Mouse (Mus musculus) midbrain, embryonic 11.5 days (tissue): ENCODE results near the gene Gm5862. TPM values are rescaled to one million over a fixed set of nuclear protein-coding genes. Genes with fewer than 3 reads are reported as not detected.

Source experiments
- polyA plus RNA-seq: library from polyadenylated mRNA; unstranded; fragments of >200 nt; fragmentation: Nextera tagmentation; extraction: Ambion mirVana; gene quantifications from 2 replicates; pipeline ENCODE4 v1.2.1, GENCODE M21; 2014

Gm5862 gene
- polyA plus RNA-seq, 1 experiment from 2014 or later = not detected

Other genes starting within 250 kb of the Gm5862 start
- 0.06 TPM in 1 of 2 replicates, not detected in the other for gene Gm21663, start 80.5 kb downstream of the Gm5862 start, polyA plus RNA-seq
- gene Gm21671, start 68.5 kb downstream of the Gm5862 start, polyA plus RNA-seq = not detected in 2 replicates
- gene Gm21680, start 50.3 kb downstream of the Gm5862 start, polyA plus RNA-seq = not detected in 2 replicates
- gene Gm21698, start 34.3 kb downstream of the Gm5862 start, polyA plus RNA-seq = 0.08 TPM in 1 of 2 replicates, not detected in the other
- 0.08 TPM in 1 of 2 replicates, not detected in the other for gene Gm1979, start 18.1 kb downstream of the Gm5862 start, polyA plus RNA-seq
- 0.11 TPM in 1 of 2 replicates, not detected in the other for gene Speer4a, start 16.6 kb upstream of the Gm5862 start, polyA plus RNA-seq
- gene Gm7347, start 35.7 kb upstream of the Gm5862 start, polyA plus RNA-seq = not detected in 2 replicates
- gene Gm10471, start 66.4 kb upstream of the Gm5862 start, polyA plus RNA-seq = not detected in 2 replicates
- 0.11 TPM in 1 of 2 replicates, not detected in the other for gene 5031410I06Rik, start 82.4 kb upstream of the Gm5862 start, polyA plus RNA-seq
- not detected in 2 replicates for gene Gm10220, start 98.5 kb upstream of the Gm5862 start, polyA plus RNA-seq
- 0.10 TPM in 1 of 2 replicates, not detected in the other for gene Gm7361, start 234.8 kb upstream of the Gm5862 start, polyA plus RNA-seq